Mouse (Mus musculus) left cerebral cortex, postnatal 14 days (tissue): ENCODE measurements at regions not wholly inside any gene's neighbourhood (a gene's known extent, or its start where the extent isn't known, plus 50 kb on each side); places are given as distances from the start of the nearest gene placed in this dataset.

Source experiments
- DNase-seq, 2 experiments: peaks; one replicate each; pipeline ENCODE4 v3.0.0; 2021 to 2022; ENCODE audit warnings: low spot score in 2 of 2, mixed read lengths in 1 of 2
- intact Hi-C: fragments of 180-260 bp; cut with DNase I; formaldehyde crosslinking; loops from one replicate; pipeline ENCODE4 v1.15.1; 2025

DNA sequence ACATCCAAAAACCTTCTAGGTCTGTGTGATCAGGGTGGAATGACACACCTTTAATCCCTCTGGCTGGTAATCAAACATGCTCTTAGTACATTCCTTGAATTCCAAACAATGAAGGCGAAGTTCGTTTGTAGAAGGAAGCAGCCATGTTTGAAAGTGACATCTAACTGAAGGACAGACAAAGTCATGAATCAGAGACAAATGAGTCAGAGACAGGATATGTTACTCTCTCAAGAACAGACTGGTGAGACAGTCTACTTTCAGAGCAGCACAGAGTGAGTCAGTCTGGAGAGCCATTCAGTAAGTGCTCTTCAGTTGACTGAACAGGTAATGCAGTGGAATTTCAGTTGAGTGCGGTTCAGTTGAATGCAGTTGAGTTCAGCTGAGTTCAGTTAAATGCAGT, 150.4 kb downstream of the Cpe start:
- intact Hi-C loops: no loop called here
- DNase-seq: no peak

GRCm38 (mm10) chr8:64539846-64540472, 152.9 kb downstream of the Cpe start:
- no peak for DNase-seq
- intact Hi-C loops: no loop called here

GRCm38 (mm10) chr8:64531780-64532179, 161.1 kb downstream of the Cpe start:
- intact Hi-C loops: no loop called here

DNA sequence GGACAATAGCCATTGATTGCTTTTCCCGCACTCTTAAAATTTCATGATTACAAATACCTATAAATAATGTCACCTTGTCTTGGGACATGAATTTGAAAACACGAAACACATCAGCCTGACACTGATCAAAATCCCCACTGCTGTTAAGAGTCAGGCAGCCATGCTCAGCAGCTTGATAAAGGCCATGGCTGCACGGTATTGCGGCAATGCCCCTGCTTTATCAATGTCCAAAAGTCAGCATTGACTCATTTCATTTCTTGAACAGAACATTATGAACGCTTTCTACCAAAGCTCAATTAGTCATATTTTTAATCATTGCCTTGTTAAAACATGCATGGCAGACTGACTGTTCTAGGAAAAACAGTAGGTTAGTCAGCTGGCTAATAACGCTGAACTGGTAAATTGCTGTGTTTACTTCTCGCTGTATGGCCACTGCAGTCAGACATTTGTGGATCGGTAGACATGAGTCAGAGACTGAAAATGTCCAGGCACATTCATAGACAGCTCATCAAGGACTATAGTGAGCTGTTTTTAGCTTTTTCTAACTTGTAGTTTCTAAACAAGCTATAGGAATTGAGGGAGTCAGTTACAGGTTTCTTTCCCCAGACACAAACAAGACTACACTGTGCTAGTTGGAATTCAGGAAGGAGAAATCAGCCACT, 170.3 kb downstream of the Cpe start:
- intact Hi-C loops: no loop called here
- no peak for DNase-seq

More at GRCm38 (mm10) chr8:64531780-64532179, 161.1 kb downstream of the Cpe start:
- DNase-seq: no peak

- intact Hi-C loops: no loop called here
- DNase-seq: no peak
Observed at GRCm38 (mm10) chr8:64519650-64520049, 173.2 kb downstream of the Cpe start.

DNA sequence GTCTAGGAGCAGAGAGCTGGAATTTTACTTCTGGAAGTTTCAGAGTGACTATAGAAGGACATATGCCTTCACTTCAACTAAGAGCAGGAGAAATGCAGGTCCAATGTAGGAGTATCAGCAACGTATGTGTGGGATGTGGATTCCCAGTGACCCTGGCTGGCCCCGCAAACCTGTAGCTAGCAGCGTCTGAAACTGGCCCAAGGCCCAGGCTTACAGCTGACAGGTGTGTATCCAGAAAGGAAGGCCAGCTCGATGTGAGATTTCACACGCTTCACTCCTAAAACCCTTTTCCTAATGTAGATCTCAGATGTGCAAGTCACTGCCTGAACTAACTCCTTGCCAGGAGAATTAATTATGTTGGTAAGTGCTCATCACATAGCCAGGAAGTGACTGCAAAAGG, 176.9 kb downstream of the Cpe start:
- DNase-seq: no peak
- intact Hi-C loops: no loop called here

- intact Hi-C loops: no loop called here
- no peak for DNase-seq
Observed at GRCm38 (mm10) chr8:64497281-64498060, 195.4 kb downstream of the Cpe start.

- DNase-seq: peak; percentile 2 to 3
- intact Hi-C loops: no loop called here
Observed at GRCm38 (mm10) chr8:64496333-64497213, 196.3 kb downstream of the Cpe start.

DNA sequence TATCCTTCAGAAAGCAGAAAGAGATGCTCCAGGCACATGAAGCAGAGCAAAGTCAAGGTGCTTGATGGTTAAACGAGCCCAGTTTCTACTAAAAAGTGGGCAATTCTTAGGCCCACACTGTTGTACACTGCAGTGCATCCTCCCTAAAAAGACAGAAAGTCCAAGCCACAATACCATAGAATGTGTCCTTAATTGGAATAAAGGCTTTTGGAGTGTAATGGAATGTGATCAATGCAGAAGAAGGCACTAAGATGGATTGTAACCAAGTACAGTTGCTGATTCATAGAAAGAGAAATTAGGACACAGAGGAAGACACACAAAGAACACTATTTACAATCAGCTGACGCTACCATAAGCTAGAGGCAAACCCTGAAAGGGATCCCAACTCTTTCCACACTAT, 201.3 kb downstream of the Cpe start:
- intact Hi-C loops: no loop called here
- DNase-seq: no peak

DNA sequence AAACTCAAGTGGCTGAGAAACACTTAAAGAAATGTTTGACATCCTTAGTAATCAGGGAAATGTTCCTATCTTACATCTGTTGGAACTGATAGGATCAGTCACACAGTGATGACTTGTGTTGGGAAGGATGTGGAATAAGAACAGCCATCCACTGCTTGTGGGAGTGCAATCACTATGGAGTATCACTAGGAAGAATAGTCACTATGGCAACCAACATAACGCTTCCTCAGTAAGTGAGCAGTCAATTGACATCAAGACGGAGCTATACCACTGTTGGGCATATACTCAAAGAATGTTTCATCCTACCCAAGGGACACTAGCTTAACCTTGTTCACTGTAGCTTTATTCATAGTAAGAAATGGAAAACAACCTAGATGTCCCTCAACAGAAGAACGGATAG, 204.8 kb downstream of the Cpe start:
- intact Hi-C loops: no loop called here
- no peak for DNase-seq

DNA sequence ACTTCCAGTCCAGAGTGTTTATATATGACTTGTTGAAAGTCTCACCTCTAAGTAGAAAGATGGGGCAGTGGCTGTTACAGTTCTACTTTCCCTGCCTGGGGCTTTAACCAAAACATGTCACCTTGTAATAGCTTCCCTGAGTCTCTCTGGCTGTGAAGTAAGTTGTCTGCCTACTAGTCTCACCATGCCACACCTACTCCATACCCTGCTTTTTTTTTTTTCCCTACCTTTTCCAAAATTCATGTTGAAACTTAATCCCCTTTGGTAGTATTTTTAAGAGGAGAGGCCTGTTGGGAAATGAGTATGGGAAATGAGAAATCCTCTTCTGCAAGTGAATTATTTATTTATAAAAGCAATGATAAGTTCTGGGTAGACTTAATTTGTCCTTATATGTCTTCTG, 219.6 kb downstream of the Cpe start:
- intact Hi-C loops: no loop called here
- DNase-seq: no peak

DNA sequence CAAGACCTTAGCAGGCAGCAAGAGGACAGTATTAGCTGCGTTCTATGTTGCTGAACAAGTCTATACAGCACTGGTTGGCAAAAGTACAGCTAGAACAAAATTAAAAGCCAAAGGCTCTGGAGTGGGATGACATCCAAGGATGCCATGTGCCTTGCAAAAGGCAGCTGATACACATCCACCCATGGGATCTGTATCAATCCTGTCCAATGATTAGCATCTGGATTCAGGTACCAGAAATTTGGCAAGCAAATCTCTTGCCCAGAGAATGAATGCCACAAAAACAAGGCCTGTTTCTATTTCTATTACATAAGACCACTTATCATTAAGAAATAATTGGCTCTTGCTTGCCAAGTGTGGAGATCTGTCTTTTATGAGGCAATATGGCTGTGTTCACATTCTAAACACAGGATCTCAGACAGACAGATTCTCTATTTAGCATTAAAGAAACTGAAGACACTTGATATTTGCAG, 220.0 kb downstream of the Cpe start:
- DNase-seq: no peak
- intact Hi-C loops: no loop called here

- intact Hi-C loops: no loop called here
- no peak for DNase-seq
Observed at GRCm38 (mm10) chr8:64461136-64461535, 231.7 kb downstream of the Cpe start.

DNA sequence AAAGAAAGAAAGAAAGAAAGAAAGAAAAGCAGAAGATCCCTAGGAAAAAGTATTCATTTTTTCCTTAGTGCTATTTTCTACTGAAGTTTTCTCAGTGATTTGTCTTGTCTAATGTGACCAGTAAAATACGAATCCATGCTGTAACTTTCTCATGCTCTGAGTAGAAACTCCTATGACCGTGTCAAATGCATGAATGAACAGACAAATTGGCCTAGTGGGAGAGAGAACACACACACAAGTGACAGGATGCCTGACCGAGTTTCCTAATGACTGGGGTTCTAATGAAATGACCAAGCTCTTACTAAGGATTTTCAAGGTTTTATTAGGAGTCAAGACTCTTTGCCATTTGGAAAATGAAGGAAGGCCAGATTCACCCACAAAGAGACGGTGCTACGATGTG, 235.9 kb downstream of the Cpe start:
- intact Hi-C loops: no loop called here
- no peak for DNase-seq

GRCm38 (mm10) chr8:64454736-64455135, 238.1 kb downstream of the Cpe start:
- no peak for DNase-seq
- intact Hi-C loops: no loop called here

- no peak for DNase-seq
- intact Hi-C loops: no loop called here
Observed at GRCm38 (mm10) chr8:64445366-64445765, 239.3 kb upstream of the Tll1 start.

DNA sequence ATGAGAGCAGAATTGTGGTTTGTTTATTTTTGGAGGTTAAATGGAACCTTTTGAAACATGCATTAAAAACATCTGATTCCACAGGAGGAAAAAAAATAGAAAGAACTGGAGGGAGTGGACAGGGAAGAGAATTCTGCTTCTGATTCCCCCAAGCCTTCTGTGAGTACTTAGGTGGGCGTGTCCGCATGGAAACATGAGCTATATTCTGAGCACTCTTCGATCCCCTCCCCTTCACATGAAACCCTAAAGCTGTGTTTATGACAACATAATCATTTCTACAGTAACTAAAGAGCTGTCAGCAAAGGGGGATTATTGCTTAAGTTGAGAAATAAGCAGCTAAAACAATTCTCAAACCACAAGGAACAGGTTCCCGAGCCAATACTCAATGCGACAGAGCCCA, 238.4 kb upstream of the Tll1 start:
- DNase-seq: peak in 1 of 2 experiments; percentile 19
- intact Hi-C loops: no loop called here

- intact Hi-C loops: no loop called here
- DNase-seq: no peak
Observed at GRCm38 (mm10) chr8:64438489-64438888, 232.4 kb upstream of the Tll1 start.

GRCm38 (mm10) chr8:64434648-64435047, 228.6 kb upstream of the Tll1 start:
- DNase-seq: no peak
- intact Hi-C loops: no loop called here

GRCm38 (mm10) chr8:64422850-64423214, 216.8 kb upstream of the Tll1 start:
- intact Hi-C loops: no loop called here
- DNase-seq: no peak
